Mouse (Mus musculus) brain, adult 10 weeks (tissue): ENCODE measurements around the gene Caprin1. TPM values are rescaled to one million over a fixed set of nuclear protein-coding genes. Genes with fewer than 3 reads are reported as not detected.

Source experiments
- polyA plus RNA-seq: library from polyadenylated mRNA; stranded (reverse); fragments of 350-450 nt; fragmentation: Illumina TruSeq; extraction: RNeasy Lipid Tissue Mini Kit (QIAGEN cat#74804); gene quantifications from one replicate; pipeline ENCODE4 v1.2.3, GENCODE M21; 2015; ENCODE audit warnings: low read depth, low replicate concordance

Caprin1 gene
- polyA plus RNA-seq = 182 TPM

GRCm38 (mm10) chr2:103797491-103798009 is at the start of gene Caprin1:
Caprin1 (minus strand) TSS chr2:103797649.

GRCm38 (mm10) chr2:103760906-103761716 is 36.3 kb downstream of the Caprin1 start, which contains the start of gene Nat10:
Nat10 (minus strand) TSS chr2:103761270.

Other genes with a start within 250 kb of the Caprin1 start
- gene Abtb2, start 231.3 kb downstream of the Caprin1 start, polyA plus RNA-seq = 6.5 TPM
- 21.9 TPM for gene Nat10, start 36.4 kb downstream of the Caprin1 start, polyA plus RNA-seq
- gene Lmo2, start 160.3 kb upstream of the Caprin1 start, polyA plus RNA-seq = 28.9 TPM
- gene Fbxo3, start 230.1 kb upstream of the Caprin1 start, polyA plus RNA-seq = 65.7 TPM
- gene 4931422A03Rik, start 230.7 kb upstream of the Caprin1 start, polyA plus RNA-seq = not detected